Mouse (Mus musculus) bone marrow macrophage, adult 2 months (primary cell): Measurements from ENCODE around the gene Dok3.

Source experiments
- CTCF ChIP-seq: IDR thresholded peaks from 2 replicates; pipeline ENCODE4 v1.5.1; 2012; ENCODE audit warnings: low read depth, mild to moderate bottlenecking, low read length, moderate library complexity
- POLR2A ChIP-seq: IDR thresholded peaks from 2 replicates; pipeline ENCODE4 v1.6.1; 2012; ENCODE audit warnings: mild to moderate bottlenecking, low read depth, low read length, borderline replicate concordance

GRCm38 (mm10) chr13:55519606-55520005, 9.5 kb downstream of the Dok3 start:
- no peak for TF ChIP-seq CTCF
- TF ChIP-seq POLR2A = no peak
